In genomic region chr5:36574147-36574870, GRCm38 (mm10) we compare ENCODE assay signal across 9 mouse cellular contexts. TPM values are rescaled to one million over a fixed set of nuclear protein-coding genes. Genes with fewer than 3 reads are reported as not detected.
DNase-seq lines count a peak whose midpoint lies in the region; ATAC-seq lines count a peak whose summit lies in the region.
"Had no signal": no experiment of that assay in that cellular context is flagged by ENCODE, and none has a peak within 500 bp of the region (broad histone marks: within the 10 kb centered on the region; RNA-seq: fewer than 3 reads in every experiment).

No protein-coding gene starts in this region.

- peaks cover 6% of the 10 kb centered on the region; the same call in 1 of the 2 replicates for H3K36me3 ChIP-seq in neural tube, embryonic 15.5 days
- peaks cover 12% of the 10 kb centered on the region; the same call in 1 of the 2 replicates for H3K36me3 ChIP-seq in embryonic facial prominence, embryonic 14.5 days (ENCODE audit: control insufficient read depth, insufficient read depth, low read length)
- H3K36me3 ChIP-seq in kidney, embryonic 16.5 days (ENCODE audit: insufficient read depth, low read length) = peaks cover 10% of the 10 kb centered on the region

- H3K4me3 ChIP-seq in neural tube, embryonic 15.5 days (replicated peaks) = no peak overlapping the region
- H3K4me3 ChIP-seq in embryonic facial prominence, embryonic 14.5 days (ENCODE audit: low read depth, low read length) = no peak overlapping the region
- H3K4me3 ChIP-seq in kidney, embryonic 16.5 days (ENCODE audit: low read length) = no peak overlapping the region
- H3K4me3 ChIP-seq: embryonic facial prominence, embryonic 13.5 days had no signal

- H3K27ac ChIP-seq in neural tube, embryonic 15.5 days (replicated peaks) = no peak overlapping the region
- peak overlapping the region; percentile 46; the same call in 1 of the 2 replicates for H3K27ac ChIP-seq in embryonic facial prominence, embryonic 14.5 days (replicated peaks; ENCODE audit: low read depth, low read length)
- H3K27ac ChIP-seq in kidney, embryonic 16.5 days (ENCODE audit: low read length) = peak overlapping the region; percentile 78
- H3K27ac ChIP-seq: embryonic facial prominence, embryonic 13.5 days had no signal

- H3K4me2 ChIP-seq in neural tube, embryonic 15.5 days = no peak overlapping the region
- no peak overlapping the region for H3K4me2 ChIP-seq in embryonic facial prominence, embryonic 14.5 days (ENCODE audit: low read depth, low read length)
- H3K4me2 ChIP-seq in kidney, embryonic 16.5 days (replicated peaks; ENCODE audit: low read depth, low read length) = no peak overlapping the region
- H3K4me2 ChIP-seq: embryonic facial prominence, embryonic 13.5 days had no signal

- no peak for DNase-seq in neural tube, embryonic 10.5 days (ENCODE audit: extremely low spot score, low spot score)
- peak; percentile 26 for DNase-seq in embryonic facial prominence, embryonic 14.5 days (ENCODE audit: low spot score)
- DNase-seq in naive thymus-derived CD4-positive, alpha-beta T cell, adult 2 months (ENCODE audit: low read depth) = peak; percentile 67
- DNase-seq in left cerebral cortex, adult 18-20 months (ENCODE audit: low spot score in 2 of 2) = no peak
- no peak for DNase-seq in left cerebral cortex, postnatal 10 days (ENCODE audit: extremely low spot score in 1 of 2, low spot score in 2 of 2)
- DNase-seq in retina, embryonic 14.5 days (ENCODE audit: low spot score) = no peak

- H3K9me3 ChIP-seq in neural tube, embryonic 15.5 days (replicated peaks) = no peaks in the 10 kb centered on the region
- H3K9me3 ChIP-seq in embryonic facial prominence, embryonic 14.5 days (ENCODE audit: control insufficient read depth, low read length) = no peaks in the 10 kb centered on the region
- H3K9me3 ChIP-seq in kidney, embryonic 16.5 days (ENCODE audit: low read length) = no peaks in the 10 kb centered on the region
- H3K9me3 ChIP-seq: embryonic facial prominence, embryonic 13.5 days had no signal

- WGBS in neural tube, embryonic 15.5 days = 70% methylated on average over 8 of the region's 8 CpGs
- 48% methylated on average over 8 of the region's 8 CpGs for WGBS in embryonic facial prominence, embryonic 14.5 days
- WGBS in kidney, embryonic 16.5 days = 35% methylated on average over 8 of the region's 8 CpGs

- 0 out of 2 replicates have a peak overlapping the region, but pooled peaks have one; percentile 14 for H3K9ac ChIP-seq in neural tube, embryonic 15.5 days (replicated peaks)
- H3K9ac ChIP-seq in embryonic facial prominence, embryonic 14.5 days (ENCODE audit: low read depth, low read length) = no peak overlapping the region
- H3K9ac ChIP-seq in kidney, embryonic 16.5 days (replicated peaks; ENCODE audit: low read length) = 0 out of 2 replicates have a peak overlapping the region, but pooled peaks have one; percentile 1

- H3K27me3 ChIP-seq in neural tube, embryonic 15.5 days (replicated peaks) = no peaks in the 10 kb centered on the region
- H3K27me3 ChIP-seq in embryonic facial prominence, embryonic 14.5 days (replicated peaks; ENCODE audit: control insufficient read depth, insufficient read depth, low read length) = no peaks in the 10 kb centered on the region
- no peaks in the 10 kb centered on the region for H3K27me3 ChIP-seq in kidney, embryonic 16.5 days (ENCODE audit: insufficient read depth, low read length)
- H3K27me3 ChIP-seq: embryonic facial prominence, embryonic 13.5 days had no signal

- intact Hi-C loops in left cerebral cortex, postnatal 10 days (cut with DNase I) = no loop called here

- 0 out of 2 replicates have a peak, but pooled peaks cover 5% of the 10 kb centered on the region for H3K4me1 ChIP-seq in neural tube, embryonic 15.5 days
- H3K4me1 ChIP-seq in embryonic facial prominence, embryonic 14.5 days (ENCODE audit: control insufficient read depth, insufficient read depth, low read length) = peaks cover 4% of the 10 kb centered on the region; the same call in 1 of the 2 replicates
- peaks cover 28% of the 10 kb centered on the region for H3K4me1 ChIP-seq in kidney, embryonic 16.5 days (ENCODE audit: insufficient read depth, low read length)

- no peak for ATAC-seq in neural tube, embryonic 15.5 days (ENCODE audit: low FRiP score)
- peak; percentile 33; the same call in 1 of the 2 replicates for ATAC-seq in embryonic facial prominence, embryonic 14.5 days (ENCODE audit: low read depth)
- peak; percentile 61; the same call in 1 of the 2 replicates for ATAC-seq in kidney, embryonic 16.5 days (ENCODE audit: low FRiP score, low TSS enrichment)

RNA-seq across cellular contexts. Expression of gene Tbc1d14, which starts 18.8 kb away (rescaled TPM):
- polyA plus RNA-seq in neural tube, embryonic 15.5 days (2015; fragmentation: Nextera tagmentation; extraction: Ambion mirVana) = 55.6 and 58.9 TPM in 2 replicates
- polyA plus RNA-seq in embryonic facial prominence, embryonic 14.5 days (2014; fragmentation: Nextera tagmentation; extraction: Ambion mirVana) = 38.5 and 42.8 TPM in 2 replicates
- 53.9 and 54.8 TPM in 2 replicates for polyA plus RNA-seq in kidney, embryonic 16.5 days (2015; fragmentation: Nextera tagmentation; extraction: Ambion mirVana)
- 10 to 100 TPM; 71.6 to 73.0 TPM for total RNA-seq in left cerebral cortex, adult 18-20 months (2021)
- total RNA-seq in left cerebral cortex, postnatal 10 days (2021) = 10 to 100 TPM; 89.7 to 95.6 TPM

Comparison
In these comparisons a context has a peak if more than half of its experiments do, and no peak if none do; other contexts are left out.
1. DNase-seq: peak in embryonic facial prominence, embryonic 14.5 days (single experiment) and naive thymus-derived CD4-positive, alpha-beta T cell, adult 2 months (single experiment); none in neural tube, embryonic 10.5 days (single experiment), left cerebral cortex, adult 18-20 months (0 of 2), left cerebral cortex, postnatal 10 days (0 of 2) and retina, embryonic 14.5 days (single experiment).